In the genomic region with DNA sequence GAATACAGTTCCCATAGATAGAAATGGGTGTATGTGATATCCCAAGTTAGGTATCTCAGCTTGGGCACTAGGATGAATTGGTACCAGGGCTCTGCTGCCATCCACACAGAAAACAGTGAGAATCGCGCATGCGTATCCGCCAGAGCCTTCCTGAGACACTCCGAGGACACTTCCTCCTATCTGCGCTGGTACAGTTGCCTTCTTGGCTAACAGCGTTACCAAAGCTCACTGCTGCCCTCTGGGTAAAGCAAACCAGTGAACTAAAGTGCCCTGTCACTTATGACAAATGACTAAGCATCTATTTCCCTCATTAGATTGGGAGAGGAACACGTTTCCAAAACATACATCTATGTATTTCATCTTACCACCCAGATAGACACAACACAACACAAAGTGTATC, we compare ENCODE assay signal across 9 mouse cellular contexts.
A peak's percentile ranks its signal among the peaks of the same experiment; 100 is the strongest.
DNase-seq lines count a peak whose midpoint lies in the region; ATAC-seq lines count a peak whose summit lies in the region.
"Had no signal": no experiment of that assay in that cellular context is flagged by ENCODE, and none has a peak within 500 bp of the region (broad histone marks: within the 10 kb centered on the region; RNA-seq: fewer than 3 reads in every experiment).

No protein-coding gene starts in this region.

- peak; percentile 34 for DNase-seq in midbrain, embryonic 14.5 days
- no peak for DNase-seq in midbrain, embryonic 11.5 days (ENCODE audit: low spot score, missing footprints)
- DNase-seq in adrenal gland, adult 8-10 months: peak; percentile 32
- peak; percentile 11 to 63 for DNase-seq in left cerebral cortex, postnatal 10 days (ENCODE audit: extremely low spot score in 1 of 2, low spot score in 2 of 2)
- peak; percentile 94 for DNase-seq in naive thymus-derived CD4-positive, alpha-beta T cell, adult 2 months (ENCODE audit: low read depth)
- peak; percentile 93 for DNase-seq in thymus, postnatal 14 days

- H3K27me3 ChIP-seq in midbrain, embryonic 14.5 days (ENCODE audit: control insufficient read depth, insufficient read depth, low read length): no peaks in the 10 kb centered on the region
- H3K27me3 ChIP-seq in midbrain, embryonic 11.5 days (ENCODE audit: control insufficient read depth, insufficient read depth, low read length): no peaks in the 10 kb centered on the region
- H3K27me3 ChIP-seq in heart, embryonic 16.5 days (ENCODE audit: control insufficient read depth, insufficient read depth, low read length): no peaks in the 10 kb centered on the region
- no peaks in the 10 kb centered on the region for H3K27me3 ChIP-seq in hindbrain, embryonic 16.5 days (replicated peaks; ENCODE audit: control insufficient read depth, insufficient read depth, low read length)
- H3K27me3 ChIP-seq: lung, embryonic 15.5 days had no signal

- no peak overlapping the region for H3K4me3 ChIP-seq in midbrain, embryonic 14.5 days (replicated peaks; ENCODE audit: low read depth, low read length)
- H3K4me3 ChIP-seq in midbrain, embryonic 11.5 days (ENCODE audit: low read depth, low read length): no peak overlapping the region
- no peak overlapping the region for H3K4me3 ChIP-seq in heart, embryonic 16.5 days (ENCODE audit: low read length)
- H3K4me3 ChIP-seq in hindbrain, embryonic 16.5 days (ENCODE audit: low read length): no peak overlapping the region
- H3K4me3 ChIP-seq: lung, embryonic 15.5 days had no signal

- no peak overlapping the region for H3K4me2 ChIP-seq in midbrain, embryonic 14.5 days (ENCODE audit: low read length)
- H3K4me2 ChIP-seq in midbrain, embryonic 11.5 days: no peak overlapping the region
- H3K4me2 ChIP-seq in heart, embryonic 16.5 days (ENCODE audit: low read depth, low read length): no peak overlapping the region
- no peak overlapping the region for H3K4me2 ChIP-seq in hindbrain, embryonic 16.5 days (ENCODE audit: low read length)
- H3K4me2 ChIP-seq: lung, embryonic 15.5 days had no signal

- no peaks in the 10 kb centered on the region for H3K9me3 ChIP-seq in midbrain, embryonic 14.5 days (ENCODE audit: control insufficient read depth, low read length)
- no peaks in the 10 kb centered on the region for H3K9me3 ChIP-seq in midbrain, embryonic 11.5 days (ENCODE audit: control insufficient read depth, low read length)
- H3K9me3 ChIP-seq in heart, embryonic 16.5 days (replicated peaks; ENCODE audit: control insufficient read depth, low read length): no peaks in the 10 kb centered on the region
- H3K9me3 ChIP-seq in hindbrain, embryonic 16.5 days (ENCODE audit: control insufficient read depth, low read length): no peaks in the 10 kb centered on the region
- H3K9me3 ChIP-seq: lung, embryonic 15.5 days had no signal

- ATAC-seq in midbrain, embryonic 14.5 days (ENCODE audit: low FRiP score, low TSS enrichment): no peak
- ATAC-seq in midbrain, embryonic 11.5 days (ENCODE audit: low FRiP score): no peak
- ATAC-seq in heart, embryonic 16.5 days (replicated peaks; ENCODE audit: extremely low read depth, insufficient read depth, low FRiP score): peak; percentile 45; the same call in 1 of the 2 replicates
- no peak for ATAC-seq in hindbrain, embryonic 16.5 days

- H3K4me1 ChIP-seq in midbrain, embryonic 14.5 days (ENCODE audit: control insufficient read depth, insufficient read depth, low read length): no peaks in the 10 kb centered on the region
- peaks cover 2% of the 10 kb centered on the region; the same call in 1 of the 2 replicates for H3K4me1 ChIP-seq in midbrain, embryonic 11.5 days (ENCODE audit: control insufficient read depth, insufficient read depth, low read length)
- no peaks in the 10 kb centered on the region for H3K4me1 ChIP-seq in heart, embryonic 16.5 days (ENCODE audit: control insufficient read depth, insufficient read depth, low read length)
- H3K4me1 ChIP-seq in hindbrain, embryonic 16.5 days (ENCODE audit: control insufficient read depth, insufficient read depth, low read depth, low read length): no peaks in the 10 kb centered on the region
- H3K4me1 ChIP-seq: lung, embryonic 15.5 days had no signal

- no peak overlapping the region for H3K9ac ChIP-seq in midbrain, embryonic 14.5 days (replicated peaks; ENCODE audit: low read length)
- H3K9ac ChIP-seq in midbrain, embryonic 11.5 days (ENCODE audit: low read length): no peak overlapping the region
- H3K9ac ChIP-seq in heart, embryonic 16.5 days (ENCODE audit: low read length): no peak overlapping the region
- no peak overlapping the region for H3K9ac ChIP-seq in hindbrain, embryonic 16.5 days (ENCODE audit: low read depth, low read length)
- H3K9ac ChIP-seq: lung, embryonic 15.5 days had no signal

- WGBS in midbrain, embryonic 14.5 days: 61% methylated on average over 8 of the region's 8 CpGs
- WGBS in midbrain, embryonic 11.5 days: 66% methylated on average over 8 of the region's 8 CpGs
- 27% methylated on average over 8 of the region's 8 CpGs for WGBS in heart, embryonic 16.5 days
- WGBS in hindbrain, embryonic 16.5 days: 54% methylated on average over 8 of the region's 8 CpGs

- intact Hi-C loops in left cerebral cortex, postnatal 10 days (cut with DNase I): loop anchor here (5.0 kb wide), 1 partner anchor 142 kb away; no protein-coding TSS in a partner anchor

- no peaks in the 10 kb centered on the region for H3K36me3 ChIP-seq in midbrain, embryonic 14.5 days (ENCODE audit: control insufficient read depth, insufficient read depth, low read length)
- no peaks in the 10 kb centered on the region for H3K36me3 ChIP-seq in midbrain, embryonic 11.5 days (ENCODE audit: control insufficient read depth, insufficient read depth, low read length)
- no peaks in the 10 kb centered on the region for H3K36me3 ChIP-seq in heart, embryonic 16.5 days (ENCODE audit: control insufficient read depth, insufficient read depth)
- no peaks in the 10 kb centered on the region for H3K36me3 ChIP-seq in hindbrain, embryonic 16.5 days (ENCODE audit: control insufficient read depth, insufficient read depth, low read length)
- H3K36me3 ChIP-seq: lung, embryonic 15.5 days had no signal

- H3K27ac ChIP-seq in midbrain, embryonic 14.5 days (replicated peaks; ENCODE audit: low read depth, low read length): no peak overlapping the region
- H3K27ac ChIP-seq in midbrain, embryonic 11.5 days (ENCODE audit: low read depth, low read length): no peak overlapping the region
- H3K27ac ChIP-seq in heart, embryonic 16.5 days (ENCODE audit: low read length): no peak overlapping the region
- H3K27ac ChIP-seq in hindbrain, embryonic 16.5 days (ENCODE audit: low read depth, low read length): no peak overlapping the region
- H3K27ac ChIP-seq: lung, embryonic 15.5 days had no signal
